Mouse (Mus musculus) adrenal gland, adult (tissue): ENCODE measurements around the gene Dtx4.
A peak's percentile ranks its signal among the peaks of the same experiment; 100 is the strongest.

Source experiments
- DNase-seq, 2 experiments: peaks; one replicate each; pipeline ENCODE4 v3.0.0; 2022 to 2023; ENCODE audit warnings: low spot score in 1 of 2; ENCODE audit not compliant: inconsistent age in 2 of 2

Gene Dtx4

DNA sequence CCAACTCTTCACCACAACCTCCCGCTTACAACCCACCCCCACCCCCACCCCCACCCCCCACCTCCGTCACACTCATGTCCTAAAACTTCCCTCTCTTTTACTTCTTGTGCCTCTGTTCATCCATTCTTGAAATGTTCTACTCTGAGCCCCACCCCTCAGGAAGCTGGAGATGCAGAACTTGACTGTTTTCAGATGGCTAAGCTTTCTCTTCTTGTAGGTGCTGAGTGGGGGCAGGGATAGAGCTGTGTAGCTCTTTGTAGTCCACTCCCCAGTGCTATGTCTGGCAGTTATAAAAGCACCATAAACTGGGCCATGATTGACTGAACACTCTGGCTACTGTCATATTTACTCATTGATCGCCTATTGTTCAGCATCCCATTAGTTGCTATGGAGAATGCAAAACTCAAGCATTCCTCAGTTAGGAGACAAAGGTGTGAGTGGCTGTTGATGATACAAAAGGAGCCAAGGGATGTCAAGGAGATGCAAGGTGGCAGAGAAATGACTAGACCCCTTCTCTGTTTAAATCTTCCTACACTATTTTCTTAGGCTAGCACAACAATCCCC lies 6.2 kb downstream of the Dtx4 start:
- no peak for DNase-seq

DNA sequence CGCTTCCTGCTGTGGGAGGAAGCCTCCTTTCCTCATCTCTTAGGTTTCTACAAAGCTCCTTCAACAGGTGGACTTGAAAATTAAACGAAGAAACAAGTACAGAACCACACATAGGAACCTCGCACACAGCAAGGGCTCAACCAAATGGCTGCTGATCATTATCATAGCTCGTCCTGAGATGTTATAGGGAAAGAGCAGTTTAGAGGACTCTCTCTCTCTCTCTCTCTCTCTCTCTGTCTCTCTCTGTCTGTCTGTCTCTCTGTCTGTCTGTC lies 7.1 kb downstream of the Dtx4 start:
- no peak for DNase-seq

DNA sequence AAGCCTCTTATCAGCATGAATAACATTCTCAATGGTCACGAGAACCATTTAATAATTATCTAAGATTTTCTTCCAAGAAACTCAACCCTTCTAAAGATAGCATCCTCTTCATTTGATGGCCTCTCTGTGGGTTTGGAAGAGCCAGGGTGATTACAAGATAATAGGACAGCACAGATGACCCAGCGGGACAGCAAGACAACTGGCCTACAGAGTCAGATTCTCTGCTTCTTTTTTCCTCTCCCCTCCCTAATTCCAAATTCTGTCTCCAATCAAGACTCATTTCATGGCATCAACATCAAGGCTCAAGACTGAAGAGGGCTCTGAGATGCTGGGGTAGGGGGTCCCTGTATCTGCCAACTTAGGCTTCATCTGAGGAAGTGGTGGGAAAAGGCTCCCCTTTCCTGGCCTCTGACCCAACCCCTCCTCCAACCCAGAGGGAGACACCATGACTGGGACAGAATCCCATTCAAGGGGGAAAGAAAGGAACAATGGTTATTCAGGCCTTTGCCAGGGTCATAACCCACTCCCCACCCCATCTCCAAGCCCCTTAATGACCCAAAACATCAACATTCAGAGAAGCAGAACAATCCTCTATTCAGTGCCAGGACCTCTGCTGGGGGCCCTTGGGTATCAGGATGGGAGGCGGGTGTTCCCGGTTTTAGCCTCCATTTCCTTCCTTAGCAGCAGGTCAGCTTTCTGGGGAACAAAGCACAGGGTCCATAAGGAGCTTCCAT lies 7.6 kb downstream of the Dtx4 start:
- peak in 1 of 2 experiments; percentile 27 for DNase-seq

DNA sequence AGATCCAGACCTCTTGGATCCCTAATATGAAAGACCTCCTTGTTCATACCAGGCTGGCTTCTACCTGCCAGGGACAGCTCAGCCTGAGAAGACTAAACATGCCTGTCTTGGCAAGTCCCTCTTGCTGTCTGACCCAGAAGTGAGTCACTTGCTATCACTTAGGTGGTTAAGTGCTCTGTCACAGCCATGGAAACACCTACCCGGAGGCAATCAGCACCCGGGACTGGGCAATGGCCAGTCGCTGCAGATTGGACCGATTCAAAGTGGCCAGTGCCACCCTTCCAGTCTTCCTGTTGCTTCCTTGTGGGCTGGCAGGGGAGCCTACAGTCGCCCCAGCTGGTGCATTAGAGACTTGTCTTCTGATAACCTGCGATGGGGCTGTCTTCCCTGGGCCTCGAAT lies 9.6 kb downstream of the Dtx4 start:
- peak in 1 of 2 experiments; percentile 69 for DNase-seq

DNA sequence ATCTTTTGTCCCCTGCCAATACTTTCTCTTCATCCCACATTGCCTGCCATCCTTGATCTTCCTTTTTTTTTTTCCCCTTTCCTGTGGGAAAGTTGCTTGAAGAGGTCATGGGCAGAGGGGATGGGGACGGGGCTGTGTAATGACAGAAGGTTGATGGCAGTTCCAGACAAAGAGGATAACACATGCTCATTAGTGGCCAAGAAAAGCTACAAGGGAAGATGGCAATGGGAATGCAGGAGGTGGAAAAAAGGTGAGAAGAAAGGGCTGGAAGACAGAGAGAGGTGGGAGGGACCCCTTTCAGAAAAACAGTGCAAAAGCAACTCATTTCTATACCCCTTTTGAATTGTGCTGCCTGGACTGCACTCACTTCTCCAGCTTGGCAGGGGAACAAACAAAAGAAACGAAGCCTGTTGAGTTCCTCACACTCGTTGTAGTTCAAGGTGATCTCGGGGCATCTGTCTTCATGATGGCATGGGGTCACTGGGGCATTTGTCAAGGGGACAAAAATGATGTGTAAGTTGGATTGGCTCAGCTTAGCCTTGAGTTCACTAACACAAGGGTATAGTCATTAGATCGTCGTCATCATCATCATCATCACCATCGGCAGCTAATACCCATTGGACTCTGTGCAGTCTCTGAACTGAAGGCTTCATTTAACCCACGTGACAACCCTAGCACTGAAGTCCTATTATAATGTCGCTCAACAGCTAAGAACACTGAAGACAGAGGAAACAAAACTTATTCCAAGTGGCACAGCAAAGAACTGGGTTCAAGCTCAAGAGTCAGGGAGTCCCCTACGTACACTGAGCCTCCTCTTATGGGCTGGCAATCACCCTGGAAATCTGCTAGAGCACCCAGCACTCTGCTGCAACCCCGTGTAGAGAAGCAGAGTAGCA lies 11.3 kb downstream of the Dtx4 start:
- DNase-seq = peak; percentile 65 to 91

DNA sequence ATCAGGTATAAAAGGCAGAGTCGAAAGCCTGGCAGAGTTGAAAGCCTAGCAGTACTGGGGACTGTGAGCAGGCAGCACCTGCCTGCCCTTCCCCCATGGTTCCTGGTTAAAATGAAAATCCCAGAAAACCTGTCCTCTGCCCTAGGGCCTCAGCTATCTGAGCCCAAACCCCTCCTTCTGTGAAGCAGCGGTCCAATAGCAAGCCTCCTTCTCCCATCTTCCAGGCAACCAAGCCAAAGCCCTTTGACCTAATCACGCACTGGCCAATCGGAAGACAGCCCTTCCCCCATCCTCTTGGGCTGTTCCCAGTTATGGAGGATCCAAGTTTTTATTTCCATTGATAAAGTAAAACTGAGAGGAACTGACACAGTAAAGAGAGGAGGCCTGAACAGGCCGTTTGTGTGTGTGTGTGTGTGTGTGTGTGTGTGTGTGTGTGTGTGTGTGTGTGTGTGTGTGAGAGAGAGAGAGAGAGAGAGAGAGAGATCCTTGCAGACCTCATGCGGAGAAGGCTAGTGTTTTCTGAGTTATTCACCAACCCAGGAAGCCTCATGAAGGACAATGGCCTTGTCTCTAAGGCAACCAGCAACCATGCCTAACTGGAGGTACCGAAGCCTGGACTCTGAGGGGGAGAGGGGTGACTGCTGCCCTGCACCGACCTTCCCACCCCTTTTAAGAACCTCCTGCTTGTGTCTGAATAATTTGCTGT lies 12.1 kb downstream of the Dtx4 start:
- DNase-seq = peak; percentile 33 to 75

DNA sequence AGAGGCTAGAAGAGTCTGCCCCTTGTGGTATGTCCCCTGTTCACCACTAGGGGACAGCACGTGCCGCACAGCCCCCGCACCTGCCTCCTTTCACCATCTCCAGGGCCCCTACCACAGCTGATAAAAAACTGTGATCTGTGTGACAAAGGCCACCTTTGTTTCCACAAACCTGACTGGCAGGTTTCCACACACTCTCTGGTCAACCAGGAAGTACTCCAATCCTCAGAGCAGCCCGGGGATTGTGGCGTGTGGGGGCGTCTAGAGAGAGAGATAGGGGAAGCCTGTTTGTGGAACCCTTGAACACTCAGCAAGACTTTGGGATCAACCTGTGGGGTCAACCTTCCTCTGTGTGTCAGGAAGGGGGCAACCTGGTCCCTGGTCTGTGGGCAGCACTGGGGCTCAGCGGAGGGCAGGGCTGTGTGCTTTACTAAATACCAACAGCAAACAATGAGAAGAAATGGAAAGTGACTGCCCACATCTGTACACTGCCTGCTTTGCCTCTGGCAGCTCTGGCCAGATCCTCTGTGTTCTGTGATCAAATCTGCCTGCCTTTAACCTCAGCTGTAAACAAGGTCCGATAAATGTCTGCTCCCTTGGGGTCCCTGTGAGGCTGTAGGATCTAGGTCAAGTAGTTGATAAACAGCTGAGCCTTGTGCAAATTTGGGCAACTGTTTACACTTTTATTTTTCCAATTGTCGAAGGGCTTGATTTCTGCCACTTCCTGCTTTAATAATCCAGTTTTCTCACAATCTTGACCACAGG lies 12.9 kb downstream of the Dtx4 start:
- DNase-seq = peak; percentile 32 to 73

DNA sequence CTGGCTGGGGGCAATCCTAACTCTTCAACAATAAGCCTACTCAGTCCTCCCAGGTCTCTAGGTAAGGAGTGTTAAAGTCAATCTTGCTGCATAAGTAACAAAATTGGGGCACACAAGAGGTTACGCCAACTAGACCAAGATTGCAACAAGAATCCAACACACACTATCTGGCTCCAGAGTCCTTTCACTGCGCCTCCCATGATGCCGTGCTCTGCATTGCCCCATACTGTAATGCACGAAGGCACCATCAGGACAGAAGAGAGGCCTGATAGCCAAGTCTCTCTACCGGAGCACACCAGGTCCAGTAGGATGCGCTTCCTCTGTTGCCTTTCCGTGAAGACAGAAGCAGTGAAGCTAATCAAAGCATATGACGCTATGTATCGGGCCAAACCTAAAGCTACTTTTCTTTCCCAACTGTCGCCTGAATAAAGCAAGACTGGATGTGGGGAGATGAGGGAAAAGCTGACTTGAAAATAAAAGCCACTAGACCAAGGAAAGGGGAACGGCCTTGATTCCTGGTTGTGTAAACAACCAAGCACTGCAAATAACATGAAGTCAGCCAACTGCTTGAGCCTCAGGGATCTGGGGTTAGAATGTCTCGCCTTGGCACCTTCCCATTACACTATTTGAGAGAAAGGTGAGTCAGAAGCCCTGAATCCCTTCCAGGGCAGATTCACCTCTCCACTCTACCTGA lies 13.6 kb downstream of the Dtx4 start:
- peak in 1 of 2 experiments; percentile 73 for DNase-seq

DNA sequence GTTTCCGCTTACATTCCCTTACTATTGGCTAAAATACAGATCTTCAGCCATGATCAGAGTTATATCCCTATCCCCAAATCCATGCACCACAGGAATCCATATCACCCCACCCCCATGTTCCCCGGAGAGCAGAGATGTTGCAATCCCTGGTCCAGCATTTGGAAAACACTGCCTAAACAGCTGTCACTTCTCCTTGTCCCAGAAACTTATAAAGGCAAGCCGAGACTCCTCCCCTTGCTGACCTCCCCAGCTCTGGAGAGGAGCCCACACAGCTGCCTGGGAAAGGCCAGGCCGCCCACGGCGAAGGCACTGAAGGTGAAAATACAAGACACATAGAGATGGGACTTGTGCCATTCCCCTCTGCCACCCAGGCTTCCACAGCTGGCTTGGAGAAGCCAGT lies 14.4 kb downstream of the Dtx4 start:
- peak; percentile 77 to 95 for DNase-seq

DNA sequence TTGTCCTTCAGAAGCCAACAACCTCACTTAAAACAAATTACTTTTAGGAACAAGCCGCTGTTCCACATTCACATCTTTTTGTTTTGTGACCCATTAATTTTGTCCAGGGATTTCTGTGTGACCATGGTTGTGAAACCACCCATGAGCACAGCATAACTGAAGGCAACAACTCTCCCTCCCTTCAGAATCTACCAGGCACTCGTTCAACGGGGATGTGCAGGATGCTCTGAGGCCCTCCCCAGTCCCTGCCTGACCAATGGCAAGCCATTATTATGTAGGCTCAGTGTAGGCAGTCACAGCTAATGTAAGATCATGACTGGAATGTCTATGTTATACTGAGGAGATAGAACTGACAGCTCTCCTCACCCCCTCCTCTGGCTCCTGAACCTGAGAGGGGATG lies 15.6 kb downstream of the Dtx4 start:
- no peak for DNase-seq

DNA sequence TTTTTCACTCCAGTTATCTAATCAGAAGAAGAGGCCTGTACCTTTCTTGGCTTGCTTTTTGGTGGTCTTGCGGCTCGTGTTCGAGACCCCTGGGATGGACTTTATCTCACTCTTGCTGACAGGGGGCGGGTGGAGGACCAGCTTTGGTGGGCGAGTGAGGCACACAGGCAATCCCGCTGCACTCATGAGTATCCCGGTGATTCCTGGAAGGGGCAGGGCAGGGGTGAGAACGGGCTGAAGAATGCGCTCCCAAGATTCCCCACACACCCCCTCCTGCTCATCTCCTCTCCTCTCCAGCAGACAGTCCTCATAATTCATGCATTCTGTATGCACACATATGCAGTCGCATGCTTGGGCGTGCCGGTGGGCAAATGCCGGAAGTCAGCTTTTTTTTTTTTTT lies 16.0 kb downstream of the Dtx4 start:
- no peak for DNase-seq

DNA sequence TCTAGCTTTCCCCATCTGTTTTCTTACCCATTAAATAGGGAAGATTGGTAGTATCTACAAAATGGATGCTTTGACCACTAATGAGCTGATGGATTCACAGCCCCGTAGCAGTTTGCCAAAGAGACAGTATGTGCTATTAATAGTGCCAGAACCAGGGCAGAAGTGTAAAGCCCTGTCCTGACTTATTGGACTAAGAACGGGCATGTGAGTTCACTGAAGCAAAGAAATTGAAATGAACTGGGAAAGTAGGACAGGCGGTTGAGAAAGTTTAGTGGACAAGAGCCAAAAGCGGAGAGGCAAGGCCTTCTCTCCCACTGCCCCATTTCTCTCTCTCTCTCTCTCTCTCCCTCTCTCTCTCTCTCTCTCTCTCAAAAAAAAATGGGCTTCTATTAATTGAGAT lies 17.0 kb downstream of the Dtx4 start:
- DNase-seq = peak in 1 of 2 experiments; percentile 70

DNA sequence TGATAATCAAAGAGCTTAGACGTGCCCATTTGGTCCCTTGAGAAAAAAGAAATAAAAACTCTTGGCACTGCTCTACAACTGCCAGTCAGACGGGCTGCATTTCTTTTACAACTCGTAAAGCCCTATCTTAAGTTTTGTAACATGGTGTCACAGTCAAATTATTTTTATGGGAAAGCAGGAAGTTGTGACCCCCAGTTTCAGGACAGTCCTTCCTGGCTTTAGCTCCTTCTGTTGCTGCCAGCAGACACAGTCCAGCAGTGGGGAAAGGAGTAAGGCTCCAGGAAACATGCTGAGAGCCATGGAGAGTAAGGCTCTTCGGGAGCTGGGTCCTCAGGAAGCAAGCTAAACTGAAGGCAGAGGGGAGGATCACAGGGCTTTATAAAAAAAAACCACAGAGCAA lies 17.5 kb downstream of the Dtx4 start:
- no peak for DNase-seq

DNA sequence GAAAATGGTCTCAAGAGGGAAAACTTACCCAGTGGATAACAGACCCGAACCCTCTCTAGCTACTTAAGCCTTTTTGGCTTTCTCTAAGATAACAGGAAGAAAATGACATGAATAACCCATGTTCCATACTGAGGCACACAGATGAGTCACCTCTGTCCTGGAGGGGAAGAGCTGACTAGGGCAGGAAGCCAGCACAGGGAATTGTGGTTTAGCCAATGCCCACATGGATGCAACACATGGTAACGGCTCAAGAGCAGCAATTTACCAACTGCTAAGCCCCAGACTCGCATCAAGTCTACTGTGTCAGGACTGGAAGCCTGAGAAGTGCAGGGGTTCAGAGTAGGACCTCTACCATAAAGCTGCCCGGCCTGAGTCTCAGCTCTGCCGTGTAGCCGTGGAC lies 22.9 kb downstream of the Dtx4 start:
- peak in 1 of 2 experiments; percentile 65 for DNase-seq

DNA sequence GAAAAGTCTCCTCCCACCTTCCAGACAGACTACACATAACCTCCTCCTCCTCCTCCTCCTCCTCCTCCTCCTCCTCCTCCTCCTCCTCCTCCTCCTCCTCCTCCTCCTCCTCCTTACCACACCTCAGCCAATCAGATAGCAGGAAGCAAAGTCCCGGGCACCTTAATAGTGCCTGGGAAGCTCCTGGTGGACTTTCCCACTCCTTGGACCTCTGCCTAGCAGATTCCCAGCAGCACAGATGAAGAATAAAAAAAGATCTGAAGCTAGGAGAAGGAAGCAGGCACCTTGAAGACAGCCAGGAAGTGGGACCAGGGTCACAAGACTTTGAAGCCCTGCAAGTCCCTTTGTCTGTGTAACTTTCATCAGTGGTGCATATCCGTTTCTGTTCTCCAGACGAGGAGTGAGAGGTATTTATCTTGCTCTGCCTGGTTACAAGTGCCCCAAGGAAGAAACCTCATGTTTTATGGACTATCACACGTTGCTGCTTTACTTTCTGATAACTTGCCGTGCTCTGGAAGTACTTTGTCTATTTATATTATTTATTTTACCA lies 24.5 kb downstream of the Dtx4 start:
- no peak for DNase-seq

DNA sequence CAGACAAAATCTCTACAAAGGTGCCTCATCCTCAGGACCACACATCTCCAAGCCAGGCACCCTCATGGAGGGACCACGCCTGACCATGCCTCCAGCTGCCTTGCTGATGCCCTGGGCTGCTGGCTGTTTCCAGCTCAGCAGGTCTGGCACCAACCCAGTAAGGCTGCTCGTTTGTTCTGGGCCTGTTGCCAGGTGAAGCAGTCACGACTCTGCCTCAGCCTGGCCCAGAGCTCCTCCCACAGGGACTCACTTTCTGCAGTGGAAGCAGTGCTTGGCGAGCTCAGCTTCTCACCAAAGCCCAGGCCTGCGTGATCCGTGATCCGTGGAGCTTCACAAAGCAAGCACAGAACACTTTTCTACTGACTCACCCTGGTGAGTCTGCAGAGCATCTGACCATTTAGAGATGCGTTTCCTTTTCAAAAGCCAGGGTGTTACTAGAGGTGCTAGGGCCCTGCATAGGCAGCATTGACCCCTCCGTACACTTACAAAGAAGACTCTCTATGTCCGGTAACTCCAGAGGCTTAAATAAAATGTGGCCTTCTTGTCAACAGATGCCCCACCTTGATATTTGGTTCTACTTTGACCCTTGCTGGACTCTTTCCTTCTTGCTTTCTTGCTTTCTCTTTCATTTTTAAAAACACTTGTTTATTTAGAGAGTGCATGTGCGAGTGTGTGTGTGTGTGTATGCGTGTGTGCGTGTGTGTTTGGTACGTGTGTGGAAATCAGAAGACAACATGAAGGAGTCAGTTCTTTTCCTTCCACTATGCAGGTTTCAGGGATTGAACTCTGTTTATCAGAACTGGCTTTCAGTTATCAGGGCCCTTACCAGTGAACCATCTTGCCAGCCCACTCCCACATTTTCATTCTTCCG lies 25.6 kb downstream of the Dtx4 start:
- DNase-seq = peak; percentile 95 to 98

DNA sequence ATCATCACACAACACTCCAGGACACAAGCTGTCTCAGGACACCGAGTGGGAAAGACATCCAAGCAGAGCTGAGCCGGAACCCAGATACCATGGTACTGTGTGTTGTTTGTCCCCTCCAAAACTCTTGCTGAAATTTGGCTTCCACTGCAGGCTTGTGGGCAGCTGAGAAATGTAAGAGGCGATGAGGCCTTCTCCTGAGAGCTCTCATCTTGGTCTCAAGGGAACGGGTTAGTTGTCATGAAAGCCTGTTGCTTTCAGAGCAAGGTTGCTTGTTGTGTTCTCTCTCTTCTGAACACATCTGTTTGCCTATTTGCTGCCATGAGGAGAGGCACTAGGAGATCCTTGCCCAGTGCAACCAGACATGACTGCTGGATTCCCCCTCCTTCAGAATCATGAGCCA lies 27.3 kb downstream of the Dtx4 start:
- DNase-seq = no peak

DNA sequence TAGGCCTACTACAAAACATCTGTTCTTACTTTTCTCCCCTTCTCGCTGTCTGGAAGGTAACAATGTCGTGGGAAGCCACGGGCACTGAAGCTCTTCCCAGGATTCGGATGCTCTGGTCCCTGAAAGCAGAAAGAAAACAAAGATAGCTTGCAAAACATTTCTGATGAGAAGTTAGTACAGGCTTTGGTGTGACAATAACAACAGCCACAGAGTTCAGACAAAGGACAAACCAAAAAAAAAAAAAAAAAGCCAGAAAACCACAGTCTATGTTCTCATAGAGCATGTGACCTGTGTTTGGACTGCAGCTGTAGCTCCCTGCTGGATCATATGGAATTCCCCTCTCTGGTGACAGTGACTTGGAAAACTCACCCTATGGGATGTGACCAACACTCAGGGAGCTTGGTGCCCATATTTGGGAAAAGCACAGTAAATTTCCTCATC lies 28.0 kb downstream of the Dtx4 start:
- DNase-seq = peak in 1 of 2 experiments; percentile 23
